Mouse (Mus musculus): ENCODE data around the gene Ttc41.

The Ttc41 gene

DNA sequence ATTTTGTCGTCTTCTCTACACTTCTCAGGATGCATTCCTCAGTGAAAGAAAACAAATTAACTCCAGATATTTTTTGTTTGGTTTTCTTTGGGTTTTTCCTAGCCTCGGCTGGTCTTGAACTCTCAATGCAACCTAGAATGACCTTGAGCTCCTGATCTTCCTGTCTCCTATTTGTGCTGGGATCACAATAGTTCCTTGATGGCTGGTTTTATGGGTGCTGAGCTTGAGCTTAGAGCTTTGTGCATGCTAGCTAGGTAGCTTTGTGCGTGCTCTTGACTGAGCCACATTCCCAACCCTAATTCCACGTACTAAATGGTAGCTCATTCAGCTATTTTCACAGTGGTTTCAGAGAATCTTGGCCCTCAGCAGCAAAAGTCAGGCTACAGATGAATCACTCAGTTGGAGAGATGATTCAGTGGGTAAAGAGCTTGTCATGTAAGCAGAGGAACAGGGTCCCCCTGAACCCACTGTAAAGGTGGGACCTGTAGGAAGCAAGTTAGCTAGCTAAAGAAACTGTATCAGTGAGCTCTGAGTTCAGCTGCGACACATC, 78.6 kb downstream of the Ttc41 start:
- no peak for DNase-seq (ENCODE audit: low spot score in 2 of 2)

DNA sequence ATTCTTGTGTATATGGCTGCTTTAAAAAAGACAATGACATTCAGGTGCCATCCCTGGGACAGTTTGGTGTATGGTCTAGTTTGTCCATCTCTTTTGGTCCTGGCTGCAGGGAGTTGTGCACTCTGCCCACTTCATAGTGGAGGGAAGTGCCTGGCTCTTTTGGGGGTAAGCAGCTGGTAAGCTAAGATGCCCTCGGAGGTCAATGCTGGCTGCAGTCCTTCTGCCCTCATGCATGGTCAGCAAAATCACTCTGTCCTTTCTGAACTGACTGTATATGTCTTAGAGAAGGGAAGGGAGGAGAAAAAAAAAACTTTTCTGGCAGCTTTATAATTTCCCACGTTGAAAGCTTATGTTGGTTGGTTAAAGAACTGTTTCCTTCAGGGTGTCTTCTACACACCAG, 79.8 kb downstream of the Ttc41 start:
- no peak for DNase-seq (ENCODE audit: low spot score in 2 of 2)

DNA sequence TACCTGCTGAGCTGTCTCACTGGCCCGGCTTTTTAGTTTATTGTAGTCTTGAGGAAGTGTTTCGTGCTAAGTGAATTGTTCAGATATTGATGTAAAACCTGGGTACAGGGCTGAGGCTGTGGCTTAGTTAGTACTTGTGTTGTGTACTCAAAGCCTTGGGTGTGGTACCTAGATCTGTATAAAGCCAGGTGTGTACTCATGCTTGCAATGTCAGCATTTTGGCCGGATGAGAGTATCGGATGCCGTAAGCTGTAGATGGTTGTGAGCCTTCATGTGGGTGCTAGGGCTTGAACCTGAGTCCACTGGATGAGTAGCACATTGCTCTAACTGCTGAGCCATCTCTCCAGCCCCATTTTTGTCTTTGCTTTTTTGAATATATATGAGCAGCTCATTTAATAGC, 80.5 kb downstream of the Ttc41 start:
- no peak for DNase-seq (ENCODE audit: low spot score in 2 of 2)

DNA sequence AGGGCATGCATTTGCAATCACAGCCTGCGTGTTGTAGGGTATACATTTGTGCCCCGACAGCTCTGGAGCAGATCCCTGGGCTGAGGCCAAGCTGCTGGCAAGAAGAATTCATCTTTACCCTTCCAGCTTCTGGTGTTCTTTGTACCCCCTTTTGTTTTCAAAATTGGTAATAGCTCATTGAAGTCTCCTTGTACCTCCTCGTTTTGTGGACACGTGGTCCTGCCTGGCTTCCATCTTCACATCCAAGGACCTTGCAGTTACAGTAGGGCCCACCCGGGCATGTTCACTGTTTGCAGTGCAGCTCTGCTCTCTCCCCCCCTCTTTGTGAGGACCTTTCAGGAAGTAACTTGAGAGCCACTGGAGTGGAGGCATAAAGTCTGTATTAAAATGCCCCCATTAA, 82.6 kb downstream of the Ttc41 start:
- DNase-seq (ENCODE audit: low spot score in 2 of 2), result no peak

DNA sequence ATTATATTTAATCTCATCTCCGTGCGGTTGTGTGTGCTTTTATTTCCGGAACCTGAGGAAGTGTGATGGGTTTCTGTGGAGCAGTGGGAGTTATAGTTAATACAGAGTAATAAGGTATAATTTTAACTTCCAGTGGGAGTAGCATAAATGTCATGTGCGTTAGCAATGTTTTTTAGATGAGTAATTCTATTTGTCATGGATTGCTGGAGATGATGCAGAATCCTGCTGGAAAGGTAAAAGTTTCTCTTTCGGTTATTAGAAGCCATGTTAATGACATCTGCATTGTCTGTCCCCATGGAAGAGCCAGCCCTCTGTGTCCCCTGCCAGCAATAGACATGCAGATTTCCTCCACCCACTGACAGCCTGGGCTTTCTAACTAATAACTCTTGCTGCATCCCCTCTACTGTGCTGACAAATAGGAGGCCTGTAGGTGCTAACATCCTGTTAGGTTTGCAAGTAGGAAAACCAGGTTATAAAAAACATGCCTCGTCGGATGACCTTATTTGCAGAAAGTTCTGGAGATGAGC, 83.6 kb downstream of the Ttc41 start:
- no peak for DNase-seq (ENCODE audit: low spot score in 2 of 2)

DNA sequence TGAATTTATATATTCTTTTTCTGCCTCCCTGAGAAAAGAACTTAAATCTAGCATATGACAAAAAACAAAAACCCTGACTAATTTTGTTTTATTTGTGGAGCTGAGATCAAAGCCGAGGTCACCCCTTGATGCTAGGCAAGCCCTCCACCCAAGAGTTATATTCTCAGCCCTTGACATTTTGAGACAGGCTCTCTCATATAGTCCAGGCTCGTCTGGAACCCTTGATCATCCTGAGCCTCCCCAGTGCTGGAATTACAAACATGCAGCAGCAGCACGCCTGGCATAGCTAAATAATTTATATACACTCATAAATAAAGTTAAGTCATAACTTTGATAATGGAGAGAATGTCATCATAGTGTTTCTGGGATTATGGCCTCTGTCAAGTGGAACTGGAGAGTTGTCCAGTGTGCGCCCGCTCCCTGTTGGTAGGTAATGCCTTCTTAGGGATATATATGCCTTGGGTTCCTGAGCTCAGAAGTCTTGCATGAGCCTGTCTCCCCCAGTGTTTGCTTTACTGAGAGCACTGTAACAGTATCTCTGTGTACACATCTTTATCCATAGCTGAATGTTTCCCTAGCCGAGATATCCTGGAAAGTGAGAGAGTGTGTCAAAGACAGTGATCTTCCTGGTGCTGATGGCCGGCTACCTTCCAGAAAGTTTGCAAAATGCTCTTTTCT, 86.0 kb downstream of the Ttc41 start:
- no peak for DNase-seq (ENCODE audit: low spot score in 2 of 2)

DNA sequence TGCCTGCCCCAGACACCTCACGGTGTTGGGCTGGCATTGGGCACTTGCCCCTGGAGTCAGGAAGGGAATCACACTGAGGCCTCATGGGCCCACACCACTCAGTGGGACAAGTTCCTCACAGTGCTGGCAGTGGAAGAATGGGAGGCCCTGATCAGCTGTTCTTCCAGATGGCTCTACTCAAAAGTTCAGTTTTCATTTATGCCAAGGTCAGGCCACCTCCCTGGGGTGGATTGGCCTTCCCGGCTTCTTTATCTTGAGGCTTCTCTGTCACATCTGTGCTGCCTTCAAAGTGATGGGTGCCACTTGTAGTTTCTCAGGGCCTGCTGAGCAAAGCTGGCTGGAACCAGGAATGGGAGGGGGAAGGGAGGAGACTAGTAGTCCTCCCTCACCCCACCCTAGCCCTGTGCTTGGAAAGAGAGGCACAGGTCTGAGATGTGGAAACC, 87.9 kb downstream of the Ttc41 start:
- DNase-seq (ENCODE audit: low spot score in 2 of 2), result no peak

DNA sequence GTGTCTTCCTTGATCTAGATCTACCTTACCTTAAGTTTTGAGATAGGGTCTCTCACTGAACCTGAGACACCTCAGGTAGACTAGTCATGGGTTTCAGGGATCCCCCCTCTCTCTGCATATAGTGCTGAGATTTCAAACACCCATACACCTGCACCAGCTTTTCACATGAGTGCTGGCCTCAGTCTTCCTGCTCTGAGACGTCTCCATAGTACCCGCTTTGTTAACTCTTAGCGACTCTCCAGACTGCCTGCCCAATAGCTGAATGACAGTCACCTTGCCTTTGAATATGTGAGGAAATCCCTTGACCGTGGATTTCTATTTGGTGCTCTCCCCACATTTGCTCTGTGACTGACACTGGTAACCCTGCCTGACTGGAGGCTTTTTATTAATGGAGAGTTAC, 88.6 kb downstream of the Ttc41 start:
- no peak for DNase-seq (ENCODE audit: low spot score in 2 of 2)

DNA sequence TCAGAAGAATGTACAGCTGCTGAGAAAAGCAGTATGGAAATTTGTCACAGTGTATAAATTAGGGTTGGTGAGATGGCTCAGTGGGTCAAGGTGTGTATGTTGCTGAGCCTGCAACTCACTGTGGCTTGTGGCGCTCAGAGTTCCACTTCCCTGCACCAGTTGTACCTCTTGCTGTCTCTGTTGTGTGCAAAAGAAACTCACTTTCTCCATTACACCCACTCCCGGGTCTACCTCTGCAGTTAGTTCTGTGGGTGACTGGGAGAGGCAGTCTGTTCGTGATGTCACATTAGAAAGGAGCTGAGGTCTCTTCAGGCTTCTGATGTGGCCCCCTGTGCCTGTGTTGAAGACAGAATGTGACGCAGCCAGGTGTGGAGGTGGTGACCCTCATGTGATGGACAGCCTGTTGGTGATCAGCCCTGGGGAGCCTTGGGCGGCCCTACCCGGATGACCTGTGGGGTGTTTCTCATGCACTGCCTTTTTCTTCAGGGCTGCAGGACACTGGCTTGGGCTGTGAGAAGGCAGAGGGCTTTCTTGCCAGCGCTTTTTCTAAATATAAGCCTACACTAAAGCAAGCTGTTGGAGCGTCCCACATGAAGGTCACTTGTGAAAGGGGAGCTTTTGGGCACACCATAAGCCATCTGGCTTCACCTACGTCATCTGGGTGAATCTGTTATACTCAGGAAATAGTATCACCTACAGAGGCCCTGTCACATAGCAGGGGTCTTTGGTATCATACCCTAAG, 89.4 kb downstream of the Ttc41 start:
- DNase-seq (ENCODE audit: low spot score in 2 of 2), result no peak

DNA sequence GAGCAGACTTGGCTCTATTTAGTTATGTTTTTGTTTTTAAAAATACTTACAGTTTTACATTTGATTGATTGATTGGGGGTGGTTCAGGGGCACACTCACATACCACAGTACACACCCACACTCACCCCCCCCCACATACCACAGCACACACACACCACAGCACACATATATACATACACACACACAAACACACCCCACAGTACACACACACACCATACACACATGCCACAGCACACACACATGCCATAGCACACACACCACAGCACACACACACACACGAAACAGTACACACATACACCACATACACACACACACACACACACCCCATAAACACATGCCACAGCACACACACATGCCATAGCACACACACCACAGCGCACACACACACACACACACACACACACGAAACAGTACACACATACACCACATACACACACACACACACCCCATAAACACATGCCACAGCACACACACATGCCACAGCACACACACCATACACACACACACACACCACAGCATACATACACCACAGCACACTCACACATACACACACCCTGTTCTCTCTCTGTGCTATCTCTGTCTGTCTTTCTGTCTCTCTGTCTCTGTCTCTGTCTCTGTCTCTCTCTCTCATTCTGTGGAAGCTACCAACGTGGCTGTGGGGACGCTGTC, 90.6 kb downstream of the Ttc41 start:
- no peak for DNase-seq (ENCODE audit: low spot score in 2 of 2)

DNA sequence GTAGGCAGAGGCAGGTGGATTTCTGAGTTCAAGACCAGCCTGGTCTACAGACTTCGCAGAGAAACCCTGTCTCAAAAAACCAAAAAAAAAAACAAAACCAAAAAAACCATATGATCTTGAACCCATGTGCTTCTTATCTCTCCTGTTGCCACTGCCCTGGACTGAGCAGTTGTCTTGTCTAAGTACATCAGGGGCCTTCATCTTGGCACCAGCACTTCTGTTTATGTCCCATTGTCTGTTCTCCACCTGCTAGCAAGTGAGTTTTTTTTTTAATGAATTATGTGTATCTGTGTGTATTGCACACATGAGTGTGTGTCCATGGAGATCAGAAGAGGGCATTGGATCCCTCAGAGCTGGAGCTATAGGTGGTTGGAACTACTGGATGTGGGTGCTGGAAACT, 101.8 kb downstream of the Ttc41 start:
- no peak for DNase-seq (ENCODE audit: low spot score in 2 of 2)

DNA sequence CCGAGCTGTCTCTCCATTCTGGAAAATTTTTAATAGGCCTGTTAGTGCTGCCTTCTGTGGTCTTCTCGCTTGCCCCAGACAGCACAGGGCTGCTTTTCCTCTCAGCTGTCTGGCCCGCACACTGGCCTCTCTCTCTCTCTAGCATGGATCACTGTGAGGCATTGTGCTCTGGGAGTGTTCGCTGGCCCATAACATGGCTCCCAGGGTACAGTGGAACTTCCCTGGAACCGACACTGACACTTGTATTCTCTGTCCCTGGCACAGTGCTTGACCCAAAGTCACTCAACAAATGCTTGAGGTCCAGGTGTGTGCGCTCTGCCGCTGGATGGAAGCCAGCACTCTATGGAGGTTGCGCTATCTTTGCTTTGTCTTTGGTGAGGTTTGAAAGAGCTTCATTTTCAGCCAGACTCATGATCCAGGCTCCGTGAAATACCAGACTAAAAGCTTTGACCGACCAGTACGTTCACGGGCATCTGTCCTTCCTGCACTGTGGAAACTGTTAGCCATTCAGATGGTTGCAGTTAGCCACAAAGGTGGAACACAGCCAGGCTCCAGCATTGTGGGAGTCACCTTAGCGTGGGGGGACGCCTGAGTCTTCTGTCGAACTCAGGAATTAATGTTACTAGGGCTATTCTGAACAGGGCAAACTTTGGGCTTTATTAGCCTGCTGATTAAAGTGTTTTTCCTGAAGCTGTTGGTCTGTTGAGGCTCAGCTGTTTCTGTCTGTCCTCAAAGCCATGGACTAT, 102.6 kb downstream of the Ttc41 start:
- DNase-seq (ENCODE audit: low spot score in 2 of 2), result no peak

DNA sequence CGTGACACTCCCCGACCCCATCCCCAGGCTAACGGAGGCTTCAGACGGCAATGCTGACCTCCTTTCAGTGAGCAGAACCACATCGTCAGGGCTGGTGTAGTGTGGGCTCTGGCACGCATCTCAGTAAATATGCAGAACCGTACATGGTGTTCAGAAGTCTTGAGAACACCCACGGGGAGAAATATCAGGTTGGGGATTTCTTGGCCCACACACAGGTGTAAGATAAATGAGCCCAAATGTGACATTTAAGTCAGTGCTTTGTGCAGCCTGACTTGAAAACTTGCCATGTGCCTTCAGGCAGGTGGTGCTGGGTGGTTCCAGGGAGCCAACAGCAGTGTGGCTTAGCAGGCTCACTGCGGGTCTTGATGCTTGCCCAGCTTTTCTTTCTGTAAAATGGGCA, 104.4 kb downstream of the Ttc41 start:
- no peak for DNase-seq (ENCODE audit: low spot score in 2 of 2)

DNA sequence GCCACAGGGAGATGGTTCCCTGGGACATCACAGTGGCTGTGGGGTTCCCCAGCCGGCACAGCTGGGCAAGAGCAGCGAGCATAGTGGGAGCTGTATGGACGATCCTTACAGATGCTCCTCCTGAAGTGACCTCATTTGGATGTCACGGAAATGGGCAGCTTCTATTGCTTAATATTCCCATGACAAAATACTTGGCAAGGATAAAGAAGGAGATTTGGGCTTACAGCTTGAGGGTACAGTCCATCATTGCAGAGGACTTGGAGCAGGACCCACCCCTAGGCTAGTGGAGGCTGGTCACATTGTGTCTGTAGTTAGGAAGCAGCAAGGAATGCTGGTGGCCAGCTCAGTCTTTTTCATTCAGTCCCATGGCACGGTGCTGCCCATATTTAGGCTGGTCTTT, 105.0 kb downstream of the Ttc41 start:
- DNase-seq (ENCODE audit: low spot score in 2 of 2), result no peak

DNA sequence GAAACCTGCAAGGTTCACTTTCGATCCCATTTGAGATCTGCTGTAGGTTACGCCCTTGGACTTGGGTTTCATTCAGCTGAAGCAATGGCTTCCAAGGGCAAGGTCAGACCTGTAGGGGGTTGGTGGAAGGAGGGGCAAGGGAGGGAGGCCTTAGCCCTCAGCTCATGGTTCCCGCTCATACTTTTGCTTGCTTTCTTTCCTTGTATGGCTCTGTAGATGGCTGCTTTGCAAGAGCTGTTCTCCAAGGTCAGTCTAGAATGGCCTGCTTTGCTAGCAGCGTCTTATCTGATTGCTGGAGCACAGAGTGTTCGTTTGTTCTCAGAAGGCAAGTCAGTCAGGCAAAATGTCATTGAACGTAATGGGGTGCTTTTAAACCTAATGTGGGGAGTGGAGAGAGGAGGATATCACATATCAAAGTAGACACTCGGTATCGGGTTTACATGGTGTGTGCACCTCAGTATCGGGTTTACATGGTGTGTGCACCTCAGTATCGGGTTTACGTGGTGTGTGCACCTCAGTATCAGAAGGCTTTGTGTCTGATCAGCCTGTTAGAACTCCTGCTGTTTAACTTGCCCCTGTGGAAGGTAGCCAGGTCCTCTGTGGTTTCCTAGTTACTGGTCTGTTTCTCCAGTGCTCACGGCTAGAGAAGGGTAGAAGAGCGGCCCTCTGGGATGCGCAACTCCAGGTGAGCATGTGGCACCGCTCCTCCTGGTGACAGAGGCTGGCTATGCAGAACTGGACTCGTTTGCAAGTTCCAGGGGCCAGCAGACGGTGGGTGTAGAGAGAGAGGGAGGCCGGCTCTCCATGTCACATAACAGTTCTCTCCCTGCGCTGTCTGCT, 108.9 kb downstream of the Ttc41 start:
- DNase-seq (ENCODE audit: low spot score in 2 of 2), result no peak

DNA sequence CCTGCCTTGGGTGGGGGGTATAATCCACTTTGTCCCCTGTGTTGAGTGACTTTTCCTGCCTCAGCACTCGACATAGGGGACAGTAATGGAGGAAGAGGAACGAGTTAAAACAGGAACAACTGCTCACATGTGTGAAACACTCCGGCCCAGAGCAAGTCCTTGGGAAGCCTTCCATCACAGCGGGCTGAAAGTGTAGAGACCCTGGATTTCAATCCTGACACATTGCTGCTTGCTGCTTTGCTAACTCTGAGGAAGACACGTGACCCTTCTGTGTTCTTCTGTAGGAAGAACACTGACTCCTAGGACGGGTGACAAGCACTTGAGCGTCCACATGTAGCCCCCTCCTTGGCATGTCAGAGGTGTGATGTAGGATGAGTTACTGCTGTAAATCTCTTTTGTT, 109.5 kb downstream of the Ttc41 start:
- no peak for DNase-seq (ENCODE audit: low spot score in 2 of 2)

DNA sequence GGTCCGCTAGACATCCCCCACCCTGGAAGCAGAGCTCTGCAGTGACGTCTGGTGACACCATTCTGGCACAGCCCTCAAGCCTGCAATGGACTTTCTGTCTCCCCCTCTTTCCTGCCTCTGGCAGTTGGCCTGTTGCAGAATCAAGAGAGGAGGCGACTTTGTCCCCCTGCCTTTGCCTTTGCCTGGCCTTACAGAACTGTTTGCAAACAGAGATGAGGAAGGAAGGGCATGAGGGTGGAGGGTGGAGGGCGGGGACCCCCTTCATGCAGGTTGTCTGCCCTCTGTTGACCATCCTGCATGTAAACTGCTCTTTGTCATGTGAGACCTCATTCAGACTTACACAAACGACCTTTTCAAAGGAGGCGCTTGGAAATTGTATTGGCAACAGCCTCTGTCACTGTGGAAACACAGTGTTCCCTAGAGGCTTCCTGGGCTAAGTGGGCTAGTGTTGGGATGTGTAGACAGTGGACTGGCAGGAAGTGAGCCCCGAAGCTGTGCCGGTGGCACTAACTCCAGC, 114.1 kb downstream of the Ttc41 start:
- no peak for DNase-seq (ENCODE audit: low spot score in 2 of 2)

DNA sequence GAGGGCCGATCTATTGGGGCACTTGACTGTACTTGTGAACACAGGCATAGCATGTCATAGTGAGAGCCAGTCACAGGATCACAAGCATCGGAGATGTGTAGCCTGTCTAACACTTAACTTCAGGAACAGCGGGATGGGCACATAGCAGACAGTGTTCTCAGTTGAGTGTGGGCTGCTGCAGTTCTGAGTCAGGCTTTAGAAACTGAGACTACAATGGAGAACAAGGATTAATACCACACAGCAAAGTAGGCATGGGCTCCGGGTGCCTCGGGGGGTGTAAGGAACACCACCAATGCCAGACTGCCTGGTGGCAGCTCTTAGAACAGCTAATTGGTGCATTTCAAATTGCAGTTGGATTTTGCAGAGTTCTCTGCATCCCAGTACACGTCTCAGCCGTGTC, 115.4 kb downstream of the Ttc41 start:
- no peak for DNase-seq (ENCODE audit: low spot score in 2 of 2)

DNA sequence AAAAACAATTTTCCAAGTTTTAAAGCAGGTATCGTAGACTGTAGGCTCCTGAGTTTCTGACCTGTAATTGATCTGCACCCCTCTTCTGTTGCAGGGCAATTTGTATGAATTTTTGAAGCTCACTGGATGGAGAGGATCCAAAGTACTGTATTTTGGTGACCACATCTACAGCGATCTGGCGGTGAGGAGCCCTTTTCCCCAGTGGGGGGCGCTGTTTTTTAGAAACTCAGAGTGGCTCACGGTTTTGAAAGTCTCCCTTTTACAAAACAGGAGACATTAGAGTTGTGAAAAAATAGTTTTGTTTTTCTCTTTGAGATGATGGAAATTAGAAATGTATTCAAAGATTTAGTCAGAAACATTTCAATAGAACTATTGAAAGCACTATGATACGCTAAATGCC, 118.5 kb downstream of the Ttc41 start:
- no peak for DNase-seq (ENCODE audit: low spot score in 2 of 2)

DNA sequence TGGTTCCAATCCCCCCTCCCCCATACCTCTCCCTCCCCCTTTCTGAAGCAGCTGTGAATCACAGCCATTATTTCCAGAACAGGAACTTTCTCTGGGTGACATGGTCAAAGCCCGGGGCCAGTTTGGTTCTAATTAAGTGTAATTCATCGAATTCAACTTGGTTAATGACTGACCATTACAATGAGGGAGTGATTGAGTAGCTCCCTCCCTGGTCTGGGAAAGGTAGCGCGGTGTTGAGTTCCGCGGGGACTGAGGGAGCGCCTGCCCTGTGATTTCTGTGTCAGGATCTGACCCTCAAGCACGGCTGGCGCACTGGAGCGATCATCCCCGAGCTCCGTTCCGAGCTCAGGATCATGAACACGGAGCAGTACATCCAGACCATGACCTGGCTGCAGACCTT, 119.3 kb downstream of the Ttc41 start:
- no peak for DNase-seq (ENCODE audit: low spot score in 2 of 2)
